Mouse (Mus musculus) kidney, embryonic 16.5 days (tissue): ENCODE data around the gene Borcs8. TPM values are rescaled to one million over a fixed set of nuclear protein-coding genes. Genes with fewer than 3 reads are reported as not detected.

Experiments
- ATAC-seq: fragments of 200-750 bp; cut with Nextera tagmentation; 2 replicates; pipeline ENCODE4 v1.8.0; 2017; ENCODE audit warnings: moderate TSS enrichment; ENCODE audit not compliant: low FRiP score, low TSS enrichment
- H3K27ac ChIP-seq: fragments of 300-500 bp; sonication (generic); 2 replicates; pipeline ENCODE4 v1.5.1; 2014; ENCODE audit warnings: low read length
- H3K27me3 ChIP-seq: fragments of 300-500 bp; sonication (generic); 2 replicates; pipeline ENCODE4 v1.6.1; 2014; ENCODE audit warnings: low read length, control low read depth, mixed read lengths; ENCODE audit not compliant: insufficient read depth
- H3K36me3 ChIP-seq: fragments of 300-500 bp; sonication (generic); 2 replicates; pipeline ENCODE4 v1.6.1; 2014; ENCODE audit warnings: low read length, control low read depth, mixed read lengths; ENCODE audit not compliant: insufficient read depth
- H3K4me1 ChIP-seq: fragments of 300-500 bp; sonication (generic); 2 replicates; pipeline ENCODE4 v1.6.1; 2014; ENCODE audit warnings: low read length, control low read depth, mixed read lengths; ENCODE audit not compliant: insufficient read depth
- H3K4me2 ChIP-seq: fragments of 300-500 bp; sonication (generic); replicated peaks from 2 replicates; pipeline ENCODE4 v1.6.1; 2014; ENCODE audit warnings: low read depth, low read length
- H3K4me3 ChIP-seq: fragments of 300-500 bp; sonication (generic); 2 replicates; pipeline ENCODE4 v1.5.1; 2014; ENCODE audit warnings: mild to moderate bottlenecking, low read length
- H3K9ac ChIP-seq: fragments of 300-500 bp; sonication (generic); replicated peaks from 2 replicates; pipeline ENCODE4 v1.6.1; 2014; ENCODE audit warnings: low read length
- H3K9me3 ChIP-seq: fragments of 300-500 bp; sonication (generic); 2 replicates; pipeline ENCODE4 v1.6.1; 2016; ENCODE audit warnings: low read length, control low read depth
- WGBS: fragments of 180-500 bp; shearing (Covaris S2); extraction: QIAGEN DNeasy Blood & Tissue Kit; methylation state at CpG from one replicate; pipeline ENCODE4 v1.1.7; 2014; 5-methylcytosine and 5-hydroxymethylcytosine counted together
- polyA plus RNA-seq: library from polyadenylated mRNA; unstranded; fragments of >200 nt; fragmentation: Nextera tagmentation; extraction: Ambion mirVana; gene quantifications from 2 replicates; pipeline ENCODE4 v1.2.1, GENCODE M21; 2015

Borcs8 gene
- 58.3 and 58.6 TPM in 2 replicates for polyA plus RNA-seq

DNA sequence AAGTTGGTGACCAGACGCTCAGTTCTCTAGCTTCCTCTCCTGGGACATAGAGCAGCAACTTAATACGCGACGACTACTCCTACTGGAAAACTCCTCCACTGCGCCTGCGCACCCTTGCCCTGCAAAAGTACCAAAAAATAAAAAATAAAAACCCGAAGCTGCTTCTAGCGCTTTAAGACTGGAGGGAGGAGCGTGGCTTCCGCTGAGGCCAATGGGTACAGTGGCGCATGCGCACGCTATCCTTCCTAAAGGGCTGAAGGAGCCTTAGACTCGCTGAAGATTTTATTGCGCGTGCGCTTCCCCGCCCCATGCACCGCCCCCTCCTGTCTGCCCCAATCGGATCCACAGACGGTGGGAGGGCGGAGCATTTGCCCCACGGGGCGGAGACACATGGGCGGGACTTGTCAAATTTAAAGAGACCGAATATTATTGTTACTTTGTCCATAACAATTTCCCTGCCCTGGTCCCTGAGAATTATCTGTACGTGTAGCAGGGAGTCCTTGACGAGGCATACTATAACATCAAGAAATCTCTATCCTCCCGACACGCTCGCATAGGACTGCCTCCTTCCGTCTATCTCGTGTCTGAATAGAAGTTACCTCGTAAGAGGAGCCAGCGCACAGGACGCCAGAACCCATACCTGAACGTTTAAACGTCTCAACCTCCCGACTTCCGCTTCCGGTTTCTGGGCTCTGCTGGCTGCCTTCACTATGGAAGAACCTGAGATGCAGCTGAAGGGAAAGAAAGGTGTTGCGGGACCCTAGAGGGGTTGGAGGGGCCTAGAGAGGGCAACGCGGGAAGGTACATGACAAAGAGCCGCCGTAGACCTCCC, at the start of gene Borcs8, which contains the start of the genes Rfxank and Mef2b:
Borcs8 (plus strand) TSS at position 474 of the 832 bp plus-strand sequence.
Rfxank (minus strand) TSS at position 129 of the 832 bp plus-strand sequence.
Mef2b (plus strand) TSS at position 686 of the 832 bp plus-strand sequence.
- peak within 1 kb of the TSS; percentile 76 for H3K4me3 ChIP-seq
- peaks cover 22% of the 10 kb centered on the region for H3K4me1 ChIP-seq
- no peaks in the 10 kb centered on the region for H3K27me3 ChIP-seq
- H3K27ac ChIP-seq = peak within 1 kb of the TSS; percentile 87
- peaks cover 31% of the 10 kb centered on the region for H3K36me3 ChIP-seq
- no peaks in the 10 kb centered on the region for H3K9me3 ChIP-seq
- under 1% methylated on average over 46 of the region's 46 CpGs for WGBS
- peak within 1 kb of the TSS; percentile 68 for H3K4me2 ChIP-seq
- H3K9ac ChIP-seq = peak within 1 kb of the TSS; percentile 76
- ATAC-seq = peak; percentile 97

DNA sequence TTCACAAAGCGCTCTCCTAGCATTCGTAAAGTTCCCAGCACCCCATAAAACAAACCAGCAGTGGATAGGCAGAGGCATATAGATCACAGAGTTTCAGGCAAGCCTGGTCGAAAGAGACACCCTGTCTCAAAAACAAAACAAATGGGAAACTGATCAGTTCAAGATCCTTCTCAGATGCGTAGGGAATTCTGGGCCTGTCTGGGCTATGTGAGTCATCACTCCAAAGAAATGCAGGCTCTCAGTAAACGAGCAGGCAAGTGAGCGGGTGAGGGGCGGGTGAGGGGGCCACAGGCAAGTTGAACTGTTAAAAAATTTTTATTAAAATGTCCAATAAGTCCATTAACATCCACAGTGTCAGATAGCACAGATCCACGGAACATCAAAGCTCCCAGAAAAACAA, 46.5 kb upstream of the Borcs8 start:
- 0 out of 2 replicates have a peak, but pooled peaks cover 4% of the 10 kb centered on the region for H3K4me1 ChIP-seq
- ATAC-seq = no peak
- H3K27ac ChIP-seq = no peak overlapping the region
- no peak overlapping the region for H3K4me3 ChIP-seq
- no peak overlapping the region for H3K4me2 ChIP-seq
- H3K36me3 ChIP-seq = no peaks in the 10 kb centered on the region
- H3K9me3 ChIP-seq = no peaks in the 10 kb centered on the region
- WGBS = 52% methylated on average over 8 of the region's 8 CpGs
- peaks cover 34% of the 10 kb centered on the region for H3K27me3 ChIP-seq
- H3K9ac ChIP-seq = no peak overlapping the region

DNA sequence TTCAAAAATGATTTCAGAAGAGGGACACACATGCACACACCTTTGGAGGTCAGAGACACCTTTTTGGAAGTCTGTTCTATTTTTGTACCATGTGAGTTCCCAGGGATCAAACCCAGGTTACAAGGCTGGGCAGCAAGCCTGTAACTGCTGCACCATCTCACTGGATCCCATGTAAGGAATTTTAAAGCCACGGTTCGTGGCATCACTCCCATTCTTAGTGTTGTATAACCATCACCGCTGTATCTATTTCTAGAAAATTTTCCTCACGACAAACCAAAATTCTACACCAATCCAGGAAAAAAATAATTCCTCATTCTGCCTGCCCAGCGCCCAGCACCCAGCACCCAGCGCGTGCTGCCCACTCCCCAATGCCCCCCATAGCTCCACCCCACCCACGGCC, 40.0 kb upstream of the Borcs8 start:
- Histone ChIP-seq H3K4me2 (no peak overlapping the region), H3K4me1 (no peaks in the 10 kb centered on the region), H3K27ac (no peak overlapping the region), H3K36me3 (no peaks in the 10 kb centered on the region), H3K9me3 (no peaks in the 10 kb centered on the region), H3K9ac (no peak overlapping the region), H3K4me3 (no peak overlapping the region), H3K27me3 (peaks cover 2% of the 10 kb centered on the region; the same call in 1 of the 2 replicates)
- no peak for ATAC-seq
- WGBS = 65% methylated on average over 8 of the region's 8 CpGs

GRCm38 (mm10) chr8:70100241-70100640, 39.1 kb upstream of the Borcs8 start:
- Histone ChIP-seq H3K4me2 (no peak overlapping the region), H3K4me1 (no peaks in the 10 kb centered on the region), H3K4me3 (no peak overlapping the region), H3K9me3 (no peaks in the 10 kb centered on the region), H3K27ac (no peak overlapping the region), H3K9ac (no peak overlapping the region), H3K36me3 (no peaks in the 10 kb centered on the region), H3K27me3 (no peaks in the 10 kb centered on the region)
- 82% methylated on average over 8 of the region's 8 CpGs for whole genome bisulfite sequencing
- no peak for ATAC-seq

- no peak overlapping the region for H3K4me3 ChIP-seq
- 13% methylated on average over 6 of the region's 6 CpGs for WGBS
- H3K27ac ChIP-seq = no peak overlapping the region
- no peaks in the 10 kb centered on the region for H3K4me1 ChIP-seq
- H3K4me2 ChIP-seq = no peak overlapping the region
- H3K36me3 ChIP-seq = no peaks in the 10 kb centered on the region
- H3K9ac ChIP-seq = no peak overlapping the region
- peaks cover 2% of the 10 kb centered on the region; the same call in 1 of the 2 replicates for H3K27me3 ChIP-seq
- H3K9me3 ChIP-seq = no peaks in the 10 kb centered on the region
- 0 out of 2 replicates have a peak, but pooled peaks have one; percentile 67 for ATAC-seq
Measured at GRCm38 (mm10) chr8:70104506-70104905, 34.8 kb upstream of the Borcs8 start.

DNA sequence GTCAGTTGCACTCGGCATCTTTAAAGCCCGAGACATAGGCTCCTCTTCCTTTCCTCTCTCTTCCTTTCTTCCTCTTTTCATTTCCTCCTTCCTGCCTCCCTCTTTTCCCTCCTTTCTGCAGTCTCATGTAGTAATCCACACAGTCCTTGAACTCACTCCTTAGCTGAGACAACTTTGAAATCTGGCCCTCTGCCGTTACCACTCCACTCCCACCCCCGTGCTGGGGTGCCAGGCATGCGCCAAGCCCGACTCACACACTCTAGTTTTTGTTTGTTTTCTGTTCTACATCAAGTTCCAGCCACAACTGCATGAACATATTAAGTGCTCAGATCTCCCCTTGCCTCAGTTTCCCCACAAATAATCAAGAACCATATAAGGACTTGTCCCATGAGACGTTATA, 34.4 kb upstream of the Borcs8 start:
- H3K9me3 ChIP-seq = no peaks in the 10 kb centered on the region
- H3K4me3 ChIP-seq = no peak overlapping the region
- WGBS = 75% methylated on average over 7 of the region's 7 CpGs
- H3K4me2 ChIP-seq = no peak overlapping the region
- peaks cover 4% of the 10 kb centered on the region; the same call in 1 of the 2 replicates for H3K27me3 ChIP-seq
- H3K36me3 ChIP-seq = no peaks in the 10 kb centered on the region
- no peak for ATAC-seq
- no peaks in the 10 kb centered on the region for H3K4me1 ChIP-seq
- H3K9ac ChIP-seq = no peak overlapping the region
- H3K27ac ChIP-seq = no peak overlapping the region

GRCm38 (mm10) chr8:70110451-70110850, 28.8 kb upstream of the Borcs8 start:
- H3K9ac ChIP-seq = no peak overlapping the region
- H3K4me2 ChIP-seq = no peak overlapping the region
- H3K9me3 ChIP-seq = no peaks in the 10 kb centered on the region
- H3K36me3 ChIP-seq = no peaks in the 10 kb centered on the region
- 79% methylated on average over 2 of the region's 2 CpGs for WGBS
- H3K27ac ChIP-seq = no peak overlapping the region
- H3K27me3 ChIP-seq = peaks cover 52% of the 10 kb centered on the region
- ATAC-seq = no peak
- H3K4me1 ChIP-seq = no peaks in the 10 kb centered on the region
- H3K4me3 ChIP-seq = no peak overlapping the region

GRCm38 (mm10) chr8:70111192-70111795, 28.0 kb upstream of the Borcs8 start:
- WGBS = 46% methylated on average over 23 of the region's 23 CpGs
- no peaks in the 10 kb centered on the region for H3K36me3 ChIP-seq
- no peak overlapping the region for H3K4me2 ChIP-seq
- H3K9me3 ChIP-seq = no peaks in the 10 kb centered on the region
- peaks cover 52% of the 10 kb centered on the region for H3K27me3 ChIP-seq
- ATAC-seq = no peak; the same call in 1 of the 2 replicates
- no peaks in the 10 kb centered on the region for H3K4me1 ChIP-seq
- no peak overlapping the region for H3K4me3 ChIP-seq
- H3K9ac ChIP-seq = no peak overlapping the region
- H3K27ac ChIP-seq = no peak overlapping the region

GRCm38 (mm10) chr8:70112401-70113016, 26.8 kb upstream of the Borcs8 start:
- WGBS = 8% methylated on average over 43 of the region's 43 CpGs
- H3K9ac ChIP-seq = no peak overlapping the region
- no peaks in the 10 kb centered on the region for H3K9me3 ChIP-seq
- ATAC-seq = no peak
- H3K27me3 ChIP-seq = peaks cover 64% of the 10 kb centered on the region
- H3K27ac ChIP-seq = no peak overlapping the region
- H3K36me3 ChIP-seq = no peaks in the 10 kb centered on the region
- H3K4me1 ChIP-seq = no peaks in the 10 kb centered on the region
- H3K4me3 ChIP-seq = no peak overlapping the region
- no peak overlapping the region for H3K4me2 ChIP-seq
